Mouse (Mus musculus) frontal cortex, postnatal 36 days (tissue): Measurements from ENCODE around the gene Rrp1b.

Experiments
- DNase-seq, 2 experiments: peaks; one replicate each; pipeline ENCODE4 v3.0.0; 2022; ENCODE audit warnings: low spot score in 2 of 2

Rrp1b gene

GRCm38 (mm10) chr17:32031684-32032083 is 4.2 kb upstream of the Rrp1b start:
- no peak for DNase-seq

- DNase-seq, result no peak
Measured at GRCm38 (mm10) chr17:32034322-32034721, 1.6 kb upstream of the Rrp1b start.

DNA sequence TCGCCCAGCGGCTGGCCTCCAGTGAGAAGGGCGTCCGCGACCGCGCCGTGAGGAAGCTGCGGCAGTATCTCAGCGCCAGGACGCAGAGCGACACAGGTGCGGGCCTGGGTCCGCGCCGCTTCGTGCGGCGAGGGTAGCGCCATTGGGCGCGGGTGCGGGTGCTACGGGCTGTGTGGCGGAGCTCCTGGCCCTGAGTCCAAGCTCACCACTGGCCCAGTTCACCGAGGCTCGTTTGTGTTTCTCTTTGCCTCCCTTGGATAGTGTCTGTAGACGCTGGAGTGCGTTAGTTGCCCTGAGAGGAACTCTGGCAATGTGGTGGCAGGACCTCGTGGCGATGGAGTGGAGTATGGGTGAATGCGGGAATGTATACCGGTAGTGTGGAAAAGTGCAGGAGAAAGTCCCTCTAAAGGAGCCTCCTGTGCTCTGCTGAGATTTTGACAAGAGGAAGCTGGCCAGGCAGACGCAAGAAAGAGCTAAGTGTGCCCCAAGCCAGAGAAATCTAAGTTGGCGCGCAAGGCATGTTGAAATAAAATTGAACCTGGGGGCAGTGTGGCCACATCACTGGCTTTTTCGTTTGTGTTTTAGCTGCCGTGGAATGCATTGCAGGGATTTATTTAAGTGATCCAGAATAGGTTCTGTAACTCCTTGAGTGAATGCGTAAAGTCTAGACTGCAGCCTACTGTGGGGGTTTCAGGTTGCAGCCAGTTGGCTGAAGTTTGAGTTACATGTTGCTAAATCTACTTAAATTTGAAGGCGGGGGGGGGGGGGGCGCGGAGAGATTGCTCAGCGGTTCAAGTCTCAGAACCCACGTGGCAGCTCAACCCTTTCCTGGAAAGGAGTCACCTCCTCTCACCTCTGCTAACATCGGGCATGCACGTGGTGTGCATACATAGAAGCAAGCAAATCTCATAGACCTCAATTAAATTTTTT is 874 bp downstream of the Rrp1b start:
- no peak for DNase-seq

DNA sequence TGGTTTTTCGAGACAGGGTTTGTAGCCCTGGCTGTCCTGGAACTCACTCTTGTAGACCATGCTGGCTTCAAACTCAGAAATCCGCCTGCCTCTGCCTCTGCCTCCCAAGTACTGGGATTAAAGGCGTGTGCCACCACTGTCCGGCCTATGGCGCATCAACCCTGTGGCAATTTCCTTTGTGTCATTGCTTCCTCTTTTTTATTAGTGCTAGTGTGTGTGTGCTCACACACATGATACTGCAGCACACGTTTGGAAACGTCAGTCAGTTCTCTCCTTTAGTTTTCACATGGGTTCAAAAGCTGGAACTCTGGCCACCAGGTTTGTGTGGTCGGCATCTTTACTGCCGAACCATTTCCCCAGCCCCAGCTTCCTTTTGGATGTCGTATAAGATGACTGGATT is 4.4 kb downstream of the Rrp1b start:
- no peak for DNase-seq

- DNase-seq, result peak in 1 of 2 experiments; percentile 29
Measured at GRCm38 (mm10) chr17:32046541-32046940, 10.6 kb downstream of the Rrp1b start.

GRCm38 (mm10) chr17:32048351-32048750 is 12.5 kb downstream of the Rrp1b start:
- DNase-seq, result no peak

DNA sequence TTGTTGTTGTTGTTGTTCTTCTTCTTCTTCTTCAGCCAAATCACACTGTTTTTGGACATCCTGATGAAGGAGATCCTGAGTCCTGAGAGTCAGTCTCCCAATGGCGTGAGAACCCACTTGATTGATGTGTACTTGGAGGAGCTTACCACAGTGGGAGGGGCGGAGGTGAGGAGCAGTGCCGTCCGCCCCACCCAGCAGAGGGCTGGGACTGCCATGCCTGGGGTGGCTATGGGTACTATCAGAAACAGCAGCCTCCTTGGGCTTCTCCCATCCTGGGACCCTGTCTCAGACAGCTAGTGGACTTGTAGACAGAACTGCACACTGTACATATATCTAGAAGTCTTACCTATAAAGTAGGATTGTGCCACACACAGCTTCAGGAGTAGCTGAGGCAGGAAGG is 14.0 kb downstream of the Rrp1b start:
- no peak for DNase-seq

DNA sequence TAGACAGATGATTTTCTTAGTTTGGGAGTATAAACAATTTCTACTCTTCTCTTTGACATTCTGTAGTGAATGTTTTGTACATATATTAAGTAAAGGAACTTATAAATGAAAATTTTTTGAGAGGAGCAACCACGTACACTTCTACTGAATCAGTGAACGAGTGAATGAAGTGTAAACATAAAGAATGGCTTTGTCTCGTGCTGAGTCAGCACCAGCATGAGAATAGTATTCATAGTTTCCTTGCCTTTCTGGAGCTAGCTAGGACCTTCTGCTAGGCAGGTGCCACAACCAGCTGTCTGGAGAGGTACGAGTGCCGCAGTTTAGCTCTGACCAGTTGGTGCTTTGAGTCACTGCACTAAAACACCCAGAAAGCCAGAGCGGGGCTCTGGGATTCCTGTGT is 14.7 kb downstream of the Rrp1b start:
- no peak for DNase-seq

- DNase-seq, result no peak
Measured at GRCm38 (mm10) chr17:32052237-32053080, 16.6 kb downstream of the Rrp1b start.

- no peak for DNase-seq
Measured at GRCm38 (mm10) chr17:32053677-32054076, 17.8 kb downstream of the Rrp1b start.

GRCm38 (mm10) chr17:32057843-32058242 is 21.9 kb downstream of the Rrp1b start:
- DNase-seq, result no peak

DNA sequence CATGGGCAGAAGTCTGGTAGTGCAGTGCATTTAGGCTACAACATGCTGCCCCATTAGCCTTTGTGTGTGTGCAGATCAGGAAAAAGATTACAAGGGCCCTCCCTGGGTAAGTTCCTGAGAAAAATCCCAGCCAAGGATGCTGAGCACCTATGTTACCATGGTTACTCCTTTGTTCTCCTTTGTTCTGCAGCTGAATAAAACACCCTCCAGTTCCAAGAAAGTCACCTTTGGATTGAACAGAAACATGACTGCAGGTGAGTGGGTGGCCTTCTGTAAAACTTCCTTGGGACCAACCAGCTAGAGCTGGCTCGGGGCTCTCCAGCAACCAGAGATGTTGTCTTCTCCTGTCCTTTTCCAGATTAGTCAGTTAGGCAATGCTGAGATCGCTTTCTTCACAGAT is 23.2 kb downstream of the Rrp1b start:
- no peak for DNase-seq

DNA sequence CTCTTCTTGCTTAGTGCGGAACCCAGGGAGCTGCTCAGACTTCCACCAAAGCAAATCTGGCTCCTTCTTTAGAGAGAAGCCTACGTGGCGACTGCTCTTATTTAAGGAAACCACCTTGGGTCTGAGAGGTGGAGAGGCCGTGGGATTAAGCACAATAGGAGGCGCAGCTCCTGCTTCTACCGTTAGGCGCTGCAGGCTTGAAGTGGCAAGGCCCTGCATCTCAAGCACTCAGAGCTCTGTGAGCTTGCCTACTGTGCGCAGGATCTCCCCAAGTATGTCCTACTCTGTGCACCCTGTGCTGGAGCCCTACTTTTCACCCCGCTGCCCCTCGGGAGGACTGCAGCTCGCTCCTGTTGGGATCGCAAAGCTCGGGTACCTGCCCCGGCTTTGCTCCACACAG is 25.3 kb downstream of the Rrp1b start:
- DNase-seq, result no peak

- DNase-seq, result no peak
Measured at GRCm38 (mm10) chr17:32063654-32064053, 27.8 kb downstream of the Rrp1b start.

DNA sequence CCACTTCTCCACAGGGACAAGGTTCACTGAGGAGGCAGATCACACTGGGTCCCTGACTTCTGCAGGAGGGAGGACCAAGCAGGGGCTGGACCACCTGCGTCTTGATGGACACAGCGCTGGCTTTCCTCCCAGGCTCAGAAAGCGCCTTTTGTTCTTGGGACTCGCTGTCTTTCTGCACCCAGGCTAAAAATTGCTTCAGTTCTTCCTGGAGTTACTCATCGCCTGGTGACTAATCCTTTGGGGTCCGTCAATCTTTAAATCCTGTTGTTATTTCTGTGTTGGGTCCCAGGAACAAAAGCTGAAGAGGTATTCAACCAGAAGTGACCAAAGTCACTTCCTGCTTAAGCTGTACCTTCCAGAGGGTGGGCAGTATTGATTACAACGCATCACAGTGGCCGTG is 28.9 kb downstream of the Rrp1b start:
- peak; percentile 24 to 48 for DNase-seq

DNA sequence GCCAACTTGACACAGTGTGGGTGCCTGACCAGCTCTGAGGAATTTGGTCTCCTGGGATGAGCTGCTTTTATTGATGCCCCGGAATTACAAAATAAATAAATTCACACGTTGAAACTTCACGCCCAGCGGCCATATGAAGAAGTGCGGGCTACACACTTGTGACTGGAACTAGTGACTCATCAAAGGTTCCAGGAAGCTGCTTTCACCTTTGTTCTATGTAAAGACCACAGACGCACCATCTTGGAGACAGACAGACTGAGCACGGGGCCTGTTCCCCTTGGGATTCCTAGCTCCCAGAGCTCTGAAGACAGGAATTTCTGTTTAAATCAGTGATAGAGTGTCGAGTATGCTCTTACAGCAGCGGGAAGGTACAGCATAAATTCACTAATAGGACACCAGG is 31.6 kb downstream of the Rrp1b start:
- DNase-seq, result no peak

GRCm38 (mm10) chr17:32068381-32068780 is 32.5 kb downstream of the Rrp1b start:
- DNase-seq, result no peak

DNA sequence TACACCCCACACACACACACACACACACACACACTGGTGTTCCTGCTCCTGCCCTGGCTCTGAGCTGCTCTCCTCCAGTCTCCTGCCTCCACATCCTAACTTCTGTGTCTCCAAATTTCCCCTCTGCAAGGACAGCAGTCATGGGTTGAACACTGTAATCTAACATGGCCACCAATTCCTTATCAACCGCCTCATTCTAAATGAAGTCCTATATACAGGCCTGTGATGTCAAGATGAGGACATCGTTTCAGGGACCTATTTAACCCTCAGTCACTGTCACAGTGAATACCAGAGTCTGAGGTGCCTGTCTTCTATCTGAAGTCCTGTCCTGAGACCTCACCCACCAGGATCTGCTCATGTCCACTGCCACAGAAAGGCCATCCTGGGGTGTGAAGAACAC is 32.9 kb downstream of the Rrp1b start:
- no peak for DNase-seq

DNA sequence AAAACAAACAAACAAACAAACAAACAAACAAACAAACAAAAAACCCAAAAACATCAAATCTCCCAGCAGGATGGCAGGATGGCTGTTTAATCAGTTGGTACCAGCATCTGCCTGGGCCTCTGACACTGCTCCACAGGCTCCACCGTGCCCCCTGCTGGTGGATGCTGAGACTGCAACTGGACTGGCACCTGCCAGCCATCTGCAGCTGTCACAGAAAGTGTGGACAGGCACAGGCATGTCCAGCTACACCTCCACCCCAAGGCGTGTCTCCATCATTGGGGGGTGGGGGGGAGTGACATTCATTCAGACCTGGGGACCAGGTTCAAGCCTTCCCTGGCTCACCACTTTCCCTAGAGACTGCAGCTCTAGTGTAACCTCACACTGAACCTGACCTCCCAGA is 37.5 kb downstream of the Rrp1b start:
- DNase-seq, result peak; percentile 84 to 87

DNA sequence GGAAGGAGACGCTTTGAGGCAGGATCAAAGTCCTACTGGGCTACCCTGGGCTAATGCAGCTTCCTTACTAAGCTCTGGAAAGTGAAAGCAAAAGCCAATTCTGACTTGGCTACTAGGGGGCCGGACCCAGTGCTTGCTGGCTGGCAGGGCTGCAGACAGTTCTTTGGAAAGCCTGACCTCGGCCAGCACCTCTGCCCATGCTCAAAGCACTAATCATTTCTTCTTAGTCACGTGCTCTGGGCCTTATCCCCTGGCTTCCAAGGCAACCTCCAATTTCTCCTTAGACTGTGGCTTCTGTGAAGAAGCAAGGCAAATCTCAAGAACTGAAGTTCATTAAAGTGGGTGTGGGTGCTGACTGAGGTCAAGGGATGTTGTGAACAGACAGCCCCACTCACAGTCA is 38.8 kb downstream of the Rrp1b start:
- no peak for DNase-seq

DNA sequence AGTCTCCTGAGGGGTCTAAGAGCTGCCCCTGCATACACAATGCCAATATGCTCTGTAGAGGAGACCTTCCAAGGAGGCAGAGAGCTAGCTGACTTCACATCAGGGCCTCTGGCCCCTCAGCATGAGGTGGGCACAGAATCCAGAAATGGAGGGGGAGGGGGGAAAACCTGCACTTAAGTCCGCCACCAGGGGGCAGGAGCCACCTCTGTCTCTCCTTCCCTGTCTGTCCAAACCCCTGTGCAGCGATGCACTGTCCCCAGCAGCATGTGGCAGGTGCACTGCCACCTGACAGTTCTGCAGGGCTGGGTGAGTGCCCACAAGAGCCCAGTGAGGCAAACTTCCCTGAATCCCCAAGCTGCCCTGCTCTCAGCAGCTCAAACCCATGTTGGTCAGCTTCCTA is 39.3 kb downstream of the Rrp1b start:
- peak; percentile 33 to 35 for DNase-seq

DNA sequence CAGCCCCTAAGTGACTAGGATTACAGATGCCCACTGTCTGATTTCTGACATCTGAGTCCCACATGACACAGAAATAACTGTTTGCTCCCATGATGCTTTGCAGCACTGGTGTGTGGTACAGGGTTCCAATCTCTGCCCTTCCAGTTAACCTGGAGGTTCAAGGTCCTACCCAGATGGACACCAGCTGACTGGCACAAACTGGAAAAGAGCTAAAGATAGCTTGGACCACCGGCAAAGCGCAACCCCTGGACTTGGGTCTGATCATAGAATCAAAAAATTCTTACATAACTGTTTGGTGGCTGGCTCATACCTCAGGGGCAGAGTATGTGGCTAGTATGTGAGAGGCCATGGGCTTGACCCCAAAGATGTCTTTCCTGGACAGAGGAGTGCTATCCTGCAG is 47.5 kb downstream of the Rrp1b start:
- no peak for DNase-seq

DNA sequence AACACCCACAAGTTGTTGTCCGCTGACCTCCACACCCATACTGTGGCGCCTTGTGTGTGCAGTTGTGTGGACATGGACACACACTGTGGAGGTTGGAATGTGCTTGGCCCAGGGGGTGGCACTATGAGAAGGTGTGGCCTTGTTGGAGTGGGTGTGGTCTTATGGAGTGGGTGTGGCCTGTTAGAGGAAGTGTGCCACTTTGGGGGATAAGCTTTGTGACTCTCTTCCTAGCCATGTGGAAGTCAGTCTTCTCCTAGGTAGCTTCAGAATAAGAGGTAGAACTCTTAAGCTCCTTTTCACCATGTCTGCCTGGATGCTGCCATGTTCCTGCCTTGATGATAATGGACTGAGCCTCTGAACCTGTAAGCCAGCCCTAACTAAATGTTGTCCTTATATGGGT is 51.2 kb downstream of the Rrp1b start:
- no peak for DNase-seq
